Mouse (Mus musculus): Measurements from ENCODE around the gene Tmem107. TPM values are rescaled to one million over a fixed set of nuclear protein-coding genes. Genes with fewer than 3 reads are reported as not detected.

Gene Tmem107
- total RNA-seq (2014; fragmentation: Nextera tagmentation) = 15.1 and 48.9 TPM in 2 replicates
- 10.4 and 24.9 TPM in 2 replicates for total RNA-seq (2017)

- peak; percentile 54 for ATAC-seq (replicated peaks; ENCODE audit: poor library complexity, severe bottlenecking)
Observed at GRCm38 (mm10) chr11:69070590-69071222, at the start of gene Tmem107. TSS of gene Tmem107 (plus strand) at chr11:69070806.

GRCm38 (mm10) chr11:69026562-69026961 lies 44.0 kb upstream of the Tmem107 start:
- ATAC-seq (replicated peaks; ENCODE audit: poor library complexity, severe bottlenecking) = no peak

GRCm38 (mm10) chr11:69028805-69029204 lies 41.8 kb upstream of the Tmem107 start:
- ATAC-seq (replicated peaks; ENCODE audit: poor library complexity, severe bottlenecking) = no peak

DNA sequence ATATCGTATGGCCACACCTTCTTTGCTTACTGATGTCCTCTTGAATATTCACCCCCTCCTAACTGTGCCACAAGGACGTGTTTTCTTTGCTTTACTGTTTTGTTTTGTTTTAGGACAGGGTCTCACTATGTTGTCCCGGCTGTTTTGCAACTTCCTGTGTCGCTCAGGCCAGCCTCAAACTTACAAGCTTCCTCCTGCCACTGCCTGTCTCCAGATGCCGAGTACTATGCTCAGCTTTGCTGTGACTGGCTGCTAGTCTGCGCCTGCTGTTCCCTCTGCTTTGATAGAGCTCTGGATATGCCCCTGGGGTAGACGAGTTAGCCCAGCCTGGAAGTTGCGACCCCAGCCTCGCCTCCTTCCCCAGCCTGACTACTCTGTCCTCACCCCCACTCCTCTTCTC lies 37.1 kb upstream of the Tmem107 start:
- peak; percentile 47 for ATAC-seq (replicated peaks; ENCODE audit: poor library complexity, severe bottlenecking)

GRCm38 (mm10) chr11:69034585-69034984 lies 36.0 kb upstream of the Tmem107 start:
- ATAC-seq (replicated peaks; ENCODE audit: poor library complexity, severe bottlenecking) = no peak

GRCm38 (mm10) chr11:69035411-69035810 lies 35.2 kb upstream of the Tmem107 start:
- ATAC-seq (replicated peaks; ENCODE audit: poor library complexity, severe bottlenecking) = no peak

GRCm38 (mm10) chr11:69035849-69036248 lies 34.8 kb upstream of the Tmem107 start:
- peak; percentile 56 for ATAC-seq (replicated peaks; ENCODE audit: poor library complexity, severe bottlenecking)

- ATAC-seq (replicated peaks; ENCODE audit: poor library complexity, severe bottlenecking) = no peak
Observed at GRCm38 (mm10) chr11:69036486-69037230, 33.9 kb upstream of the Tmem107 start.

DNA sequence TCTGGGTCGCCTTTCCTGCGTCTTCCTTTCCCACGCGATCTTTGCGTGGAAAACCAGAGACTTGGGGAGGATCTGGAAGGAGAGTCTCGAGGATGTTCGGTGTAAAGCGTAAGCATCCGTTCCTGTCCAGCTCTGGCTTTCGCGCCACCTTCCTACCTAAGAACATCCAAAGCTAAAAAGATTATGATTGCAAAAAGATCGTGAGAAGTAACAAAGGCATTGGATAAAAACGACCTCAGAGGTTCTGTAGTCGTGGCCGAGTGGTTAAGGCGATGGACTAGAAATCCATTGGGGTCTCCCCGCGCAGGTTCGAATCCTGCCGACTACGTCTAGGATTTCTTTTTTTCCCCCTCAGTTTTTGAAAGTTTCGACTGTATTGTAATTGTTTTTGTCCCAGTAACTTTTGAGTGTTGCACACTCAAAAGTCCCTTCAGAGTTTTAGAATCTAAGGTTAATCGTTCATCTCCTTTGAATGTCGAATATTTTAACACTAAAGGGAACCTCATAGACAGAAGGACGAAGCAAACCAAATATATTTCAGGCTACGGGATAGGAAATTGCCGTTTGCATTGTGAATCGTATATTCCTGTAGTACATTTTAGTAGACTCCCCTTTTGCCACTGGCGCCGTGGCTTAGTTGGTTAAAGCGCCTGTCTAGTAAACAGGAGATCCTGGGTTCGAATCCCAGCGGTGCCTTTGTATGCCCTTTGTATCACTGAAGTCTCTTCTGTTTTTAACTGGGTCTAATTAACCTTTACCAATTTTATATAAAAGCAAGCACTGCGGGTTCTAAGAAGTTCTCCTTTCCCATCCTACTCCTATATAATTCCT lies 33.2 kb upstream of the Tmem107 start:
- ATAC-seq (replicated peaks; ENCODE audit: poor library complexity, severe bottlenecking) = no peak

- ATAC-seq (replicated peaks; ENCODE audit: poor library complexity, severe bottlenecking) = no peak
Observed at GRCm38 (mm10) chr11:69038173-69038572, 32.4 kb upstream of the Tmem107 start.

DNA sequence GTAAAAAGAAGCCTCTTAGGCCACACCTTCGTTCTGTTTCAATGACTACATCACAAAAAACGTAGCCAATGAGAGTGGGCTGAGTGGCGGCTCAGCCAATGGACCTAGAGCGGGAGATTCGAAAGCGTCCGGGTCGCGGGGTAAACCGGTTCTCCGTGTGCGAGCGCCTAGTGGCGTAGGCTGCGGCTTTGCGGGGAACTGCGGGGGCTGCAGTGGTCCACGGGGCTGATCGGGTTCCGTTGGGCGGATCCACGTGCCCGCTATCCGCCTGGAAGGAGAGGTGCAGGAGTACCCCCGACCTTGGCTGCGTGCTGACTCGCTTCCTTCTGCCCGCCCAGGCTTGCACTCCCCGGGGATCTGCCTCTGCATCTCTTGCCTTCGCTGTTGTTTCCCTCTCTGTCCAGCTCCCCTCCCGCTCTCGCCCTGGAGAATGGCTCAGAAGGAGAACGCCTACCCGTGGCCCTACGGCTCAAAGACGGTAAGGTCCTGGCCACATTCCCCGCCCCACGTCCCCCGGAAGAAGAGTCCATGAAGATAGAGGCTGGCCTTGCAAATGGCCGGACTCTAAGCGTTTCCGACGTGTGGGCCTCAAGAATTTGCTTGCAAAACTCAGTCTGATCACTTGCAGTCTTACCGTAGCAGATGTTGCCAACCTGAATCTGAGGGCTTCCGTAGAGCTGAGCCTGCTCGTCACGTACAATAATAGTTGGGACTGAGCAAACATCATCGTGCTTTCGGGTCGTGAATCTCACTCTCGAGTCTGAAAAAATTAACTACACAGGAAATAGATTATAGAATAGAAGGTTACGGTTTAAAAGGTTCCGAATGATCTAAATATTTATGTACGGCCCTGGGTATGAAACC lies 24.8 kb upstream of the Tmem107 start, which contains the start of gene Aurkb:
Gene Aurkb, plus strand, starts transcription at position 117 of the 864 bp plus-strand sequence.
- peak; percentile 77 for ATAC-seq (replicated peaks; ENCODE audit: poor library complexity, severe bottlenecking)

- ATAC-seq (replicated peaks; ENCODE audit: poor library complexity, severe bottlenecking) = no peak
Observed at GRCm38 (mm10) chr11:69046395-69046774, 24.2 kb upstream of the Tmem107 start.

DNA sequence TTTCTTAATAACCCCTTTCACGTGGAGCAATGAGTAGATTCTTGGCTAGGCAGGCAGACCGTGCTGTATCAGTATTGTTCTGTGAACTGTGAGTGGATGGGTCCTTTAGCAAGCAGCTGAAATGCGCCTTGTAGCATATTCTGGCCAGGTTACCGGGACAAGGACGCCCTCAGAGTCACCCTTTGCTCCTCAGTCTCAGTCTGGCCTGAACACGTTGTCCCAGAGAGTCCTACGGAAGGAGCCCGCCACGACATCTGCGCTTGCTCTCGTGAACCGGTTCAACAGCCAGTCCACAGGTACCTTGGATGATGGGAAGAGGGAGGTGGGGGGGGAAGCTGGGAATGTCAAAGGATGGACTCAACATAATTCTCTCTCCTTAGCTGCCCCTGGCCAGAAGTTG lies 23.0 kb upstream of the Tmem107 start:
- no peak for ATAC-seq (replicated peaks; ENCODE audit: poor library complexity, severe bottlenecking)

DNA sequence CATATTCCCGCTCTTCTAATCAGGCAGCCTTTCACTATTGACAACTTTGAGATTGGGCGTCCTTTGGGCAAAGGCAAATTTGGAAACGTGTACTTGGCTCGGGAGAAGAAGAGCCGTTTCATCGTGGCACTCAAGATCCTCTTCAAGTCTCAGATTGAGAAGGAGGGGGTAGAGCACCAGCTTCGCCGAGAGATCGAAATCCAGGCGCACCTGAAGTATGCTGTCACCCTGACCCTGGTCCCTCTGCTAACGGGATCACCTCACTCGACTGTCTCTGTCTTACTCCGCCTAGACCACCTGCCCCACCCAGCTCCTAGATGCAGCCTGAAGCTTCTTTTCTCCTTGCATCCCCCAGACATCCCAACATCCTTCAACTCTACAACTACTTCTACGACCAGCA lies 22.5 kb upstream of the Tmem107 start:
- ATAC-seq (replicated peaks; ENCODE audit: poor library complexity, severe bottlenecking) = no peak

- ATAC-seq (replicated peaks; ENCODE audit: poor library complexity, severe bottlenecking) = no peak
Observed at GRCm38 (mm10) chr11:69050748-69051147, 19.9 kb upstream of the Tmem107 start.

- ATAC-seq (replicated peaks; ENCODE audit: poor library complexity, severe bottlenecking) = no peak
Observed at GRCm38 (mm10) chr11:69051771-69052170, 18.8 kb upstream of the Tmem107 start.

DNA sequence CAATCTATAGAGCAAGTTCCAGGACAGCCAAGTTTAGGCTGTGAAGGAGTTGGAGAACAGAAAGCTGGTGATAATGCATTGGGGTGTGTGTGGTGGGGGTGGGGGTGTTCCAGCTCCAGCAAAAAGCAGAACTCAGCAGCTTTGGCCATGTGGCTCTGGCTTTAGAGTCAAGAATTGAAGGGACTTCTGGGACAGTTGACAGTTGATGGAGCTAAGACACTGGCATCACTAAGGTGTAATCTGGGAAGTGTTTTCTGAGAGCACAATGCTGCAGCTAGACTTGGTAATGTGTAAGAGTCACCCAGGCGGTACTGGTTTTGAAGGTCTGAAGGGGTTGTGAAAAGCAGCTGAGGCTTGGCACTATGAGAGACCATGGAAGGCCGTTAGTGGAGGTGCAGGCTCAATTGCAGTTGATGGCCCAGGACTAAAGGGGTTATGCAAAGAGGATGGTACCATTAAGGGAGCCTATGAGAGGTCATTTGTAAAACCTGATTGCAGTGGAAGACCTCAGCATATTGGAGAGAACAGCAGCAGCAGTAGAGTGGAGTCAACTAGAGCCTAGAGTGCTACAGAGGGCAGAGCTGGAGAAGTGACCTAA lies 17.7 kb upstream of the Tmem107 start:
- ATAC-seq (replicated peaks; ENCODE audit: poor library complexity, severe bottlenecking) = peak; percentile 68

GRCm38 (mm10) chr11:69053848-69054247 lies 16.8 kb upstream of the Tmem107 start:
- 0 out of 2 replicates have a peak, but pooled peaks have one; percentile 20 for ATAC-seq (replicated peaks; ENCODE audit: poor library complexity, severe bottlenecking)

DNA sequence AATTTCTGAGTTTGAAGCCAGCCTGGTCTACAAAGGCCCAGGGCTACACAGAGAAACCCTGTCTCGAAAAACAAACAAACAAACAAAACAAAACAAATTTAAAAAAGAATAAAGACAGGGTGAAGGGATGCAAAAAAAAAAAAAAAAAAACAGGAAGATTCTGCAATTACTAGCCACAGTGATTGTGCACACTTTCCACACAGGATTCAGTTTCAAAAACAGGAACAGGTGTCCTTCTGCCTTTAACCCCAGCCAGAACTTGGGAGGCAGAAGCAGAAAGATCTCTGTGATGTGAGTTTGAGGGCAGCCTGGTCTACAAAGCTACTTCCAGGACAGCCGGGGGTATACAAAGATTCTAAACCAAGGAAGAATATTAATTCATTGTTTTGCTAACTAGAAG lies 12.3 kb upstream of the Tmem107 start:
- ATAC-seq (replicated peaks; ENCODE audit: poor library complexity, severe bottlenecking) = no peak
